8 mouse cellular contexts compared by ENCODE assay signal in the genomic region with DNA sequence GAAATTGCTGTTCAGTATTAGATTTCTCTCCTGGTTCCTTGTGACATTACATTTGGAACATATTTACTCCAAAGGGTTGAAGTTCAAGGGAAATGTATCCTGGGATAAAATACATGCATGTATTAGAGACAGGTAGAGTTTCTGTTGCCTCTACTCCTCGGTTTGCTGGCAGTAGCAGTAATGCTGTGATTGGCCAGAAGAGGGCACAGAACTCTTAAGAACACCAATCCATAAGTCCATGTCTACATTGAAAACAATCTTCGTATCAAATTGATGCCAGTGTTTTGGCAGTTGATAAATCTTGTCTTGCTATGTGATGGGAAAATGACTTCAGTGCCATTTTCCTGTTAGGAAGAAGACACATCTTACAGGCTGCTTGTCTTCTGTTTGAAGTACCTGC.
A peak's percentile ranks its signal among the peaks of the same experiment; 100 is the strongest.
DNase-seq lines count a peak whose midpoint lies in the region; ATAC-seq and TF ChIP-seq lines count a peak whose summit lies in the region.

No protein-coding gene starts in this region.

- no peak overlapping the region for H3K4me2 ChIP-seq in hindbrain, postnatal 0 days (ENCODE audit: low read depth, low read length)
- H3K4me2 ChIP-seq in hindbrain, embryonic 13.5 days = no peak overlapping the region

- H3K27ac ChIP-seq in hindbrain, postnatal 0 days = no peak overlapping the region
- no peak overlapping the region for H3K27ac ChIP-seq in hindbrain, embryonic 13.5 days
- no peak overlapping the region for H3K27ac ChIP-seq in left cerebral cortex, adult 2 months

- H3K27me3 ChIP-seq in hindbrain, postnatal 0 days (ENCODE audit: insufficient read depth, low read length) = no peaks in the 10 kb centered on the region
- H3K27me3 ChIP-seq in hindbrain, embryonic 13.5 days = no peaks in the 10 kb centered on the region
- H3K27me3 ChIP-seq in E14TG2a.4 (ENCODE audit: insufficient read depth, low read length) = no peaks in the 10 kb centered on the region

- ATAC-seq in hindbrain, postnatal 0 days = no peak
- ATAC-seq in hindbrain, embryonic 13.5 days (ENCODE audit: low FRiP score) = no peak
- ATAC-seq in monocyte, adult 5-6 weeks (replicated peaks; ENCODE audit: insufficient number of reproducible peaks, low FRiP score, low TSS enrichment, poor library complexity, severe bottlenecking) = no peak
- ATAC-seq in granulocyte monocyte progenitor cell, adult 5-6 weeks (replicated peaks; ENCODE audit: poor library complexity, severe bottlenecking) = no peak

- DNase-seq in hindbrain, postnatal 0 days (ENCODE audit: low spot score) = peak; percentile 51
- peak; percentile 48 for DNase-seq in ZHBTc4 (ENCODE audit: low read depth, low spot score)
- peak; percentile 56 to 58 for DNase-seq in left cerebral cortex, adult 2 months (ENCODE audit: extremely low spot score in 1 of 2, low spot score in 2 of 2)
- peak; percentile 40 for DNase-seq in telencephalon, adult 2 months (ENCODE audit: low read depth, low spot score)

- peaks cover 26% of the 10 kb centered on the region; the same call in 1 of the 2 replicates for H3K36me3 ChIP-seq in hindbrain, postnatal 0 days (ENCODE audit: insufficient read depth, low read length)
- H3K36me3 ChIP-seq in hindbrain, embryonic 13.5 days = peaks cover 78% of the 10 kb centered on the region
- peaks cover 31% of the 10 kb centered on the region for H3K36me3 ChIP-seq in E14TG2a.4 (ENCODE audit: insufficient read depth, low read length)

- intact Hi-C loops in left cerebral cortex, adult 2 months (cut with DNase I) = loop anchor here (5.0 kb wide), 3 partner anchors 113 to 497 kb away; a partner anchor contains a TSS

- H3K9me3 ChIP-seq in hindbrain, postnatal 0 days (ENCODE audit: low read length) = no peaks in the 10 kb centered on the region
- no peaks in the 10 kb centered on the region for H3K9me3 ChIP-seq in hindbrain, embryonic 13.5 days
- H3K9me3 ChIP-seq in E14TG2a.4 (ENCODE audit: low read length) = no peaks in the 10 kb centered on the region

- WGBS in hindbrain, postnatal 0 days = 63% methylated on average over 2 of the region's 2 CpGs
- WGBS in hindbrain, embryonic 13.5 days = 76% methylated on average over 2 of the region's 2 CpGs

- no peaks in the 10 kb centered on the region for H3K4me1 ChIP-seq in hindbrain, postnatal 0 days (ENCODE audit: insufficient read depth, low read length)
- H3K4me1 ChIP-seq in hindbrain, embryonic 13.5 days (replicated peaks) = no peaks in the 10 kb centered on the region
- H3K4me1 ChIP-seq in E14TG2a.4 (replicated peaks; ENCODE audit: low read depth, low read length) = no peaks in the 10 kb centered on the region

- H3K4me3 ChIP-seq in hindbrain, postnatal 0 days (ENCODE audit: low read length) = no peak overlapping the region
- H3K4me3 ChIP-seq in hindbrain, embryonic 13.5 days = no peak overlapping the region
- H3K4me3 ChIP-seq in E14TG2a.4 (replicated peaks; ENCODE audit: low read length) = no peak overlapping the region
- no peak overlapping the region for H3K4me3 ChIP-seq in left cerebral cortex, adult 2 months

- peak; percentile 71 for TF ChIP-seq CTCF in hindbrain, postnatal 0 days (IDR thresholded peaks at IDR 0.05; ENCODE audit: low read depth)
- TF ChIP-seq CTCF in E14TG2a.4 (conservative IDR thresholded peaks at IDR 0.05; ENCODE audit: low read length) = peak; percentile 55
- TF ChIP-seq CTCF in left cerebral cortex, adult 2 months (IDR thresholded peaks at IDR 0.05) = peak; percentile 64

- no peak overlapping the region for H3K9ac ChIP-seq in hindbrain, postnatal 0 days (replicated peaks; ENCODE audit: low read length)
- H3K9ac ChIP-seq in hindbrain, embryonic 13.5 days = no peak overlapping the region
